Mouse (Mus musculus): ENCODE data around the gene Lta.

Gene Lta

DNA sequence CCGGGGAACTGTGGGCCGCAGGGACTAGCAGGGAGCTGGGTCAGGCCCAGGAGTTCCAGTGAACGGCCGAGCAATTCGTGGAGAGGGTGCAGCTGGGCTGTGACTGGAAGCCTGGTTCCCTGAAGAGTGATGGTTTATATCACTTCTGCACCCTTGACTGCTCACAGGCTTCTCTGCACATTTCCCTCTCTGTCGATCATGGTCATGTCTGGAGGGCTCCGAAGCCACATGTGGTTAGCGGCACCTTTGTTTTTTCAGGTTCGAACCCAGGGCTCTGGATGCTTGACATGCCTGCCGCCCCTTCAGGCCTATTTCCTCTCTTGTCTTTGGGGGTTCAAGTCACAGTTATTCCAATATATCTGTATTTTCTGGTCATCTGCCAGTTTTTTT lies 224 bp upstream of the Lta start:
- no peak for DNase-seq (ENCODE audit: low spot score)

DNA sequence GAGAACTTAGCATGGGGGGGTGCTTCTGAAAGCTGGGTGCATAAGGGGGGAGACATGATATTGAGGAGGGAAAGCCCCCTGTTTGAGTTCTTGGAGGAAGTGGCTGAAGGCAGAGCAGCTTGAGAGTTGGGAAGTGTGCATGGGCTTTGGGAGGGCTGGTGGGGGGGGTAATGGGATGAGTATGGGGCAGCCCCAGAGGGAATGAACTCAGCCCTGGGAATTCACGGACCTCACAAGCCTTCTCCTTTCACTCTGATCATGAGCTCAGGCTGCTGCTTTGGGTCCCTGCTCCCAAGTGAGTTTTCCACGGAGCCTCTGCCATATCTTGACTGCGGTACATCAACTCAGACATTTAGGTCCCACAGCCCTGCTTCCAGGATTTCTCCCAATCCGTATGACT lies 2.7 kb downstream of the Lta start:
- no peak for DNase-seq (ENCODE audit: low spot score)

DNA sequence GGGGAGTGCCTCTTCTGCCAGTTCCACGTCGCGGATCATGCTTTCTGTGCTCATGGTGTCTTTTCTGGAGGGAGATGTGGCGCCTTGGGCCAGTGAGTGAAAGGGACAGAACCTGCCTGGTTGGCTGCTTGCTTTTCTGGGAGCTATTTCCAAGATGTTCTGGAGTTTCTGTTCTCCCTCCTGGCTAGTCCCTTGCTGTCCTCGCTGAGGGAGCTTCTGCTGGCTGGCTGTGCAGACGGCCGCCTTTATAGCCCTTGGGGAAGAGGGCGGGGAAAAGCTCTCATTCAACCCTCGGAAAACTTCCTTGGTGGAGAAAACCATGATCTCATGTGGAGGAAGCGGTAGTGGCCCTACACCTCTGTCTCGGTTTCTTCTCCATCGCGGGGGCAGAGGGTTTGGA lies 3.4 kb downstream of the Lta start, which contains the start of gene Tnf:
Tnf (minus strand) TSS at position 221 of the 400 bp plus-strand sequence.
- DNase-seq (ENCODE audit: low spot score), result no peak

DNA sequence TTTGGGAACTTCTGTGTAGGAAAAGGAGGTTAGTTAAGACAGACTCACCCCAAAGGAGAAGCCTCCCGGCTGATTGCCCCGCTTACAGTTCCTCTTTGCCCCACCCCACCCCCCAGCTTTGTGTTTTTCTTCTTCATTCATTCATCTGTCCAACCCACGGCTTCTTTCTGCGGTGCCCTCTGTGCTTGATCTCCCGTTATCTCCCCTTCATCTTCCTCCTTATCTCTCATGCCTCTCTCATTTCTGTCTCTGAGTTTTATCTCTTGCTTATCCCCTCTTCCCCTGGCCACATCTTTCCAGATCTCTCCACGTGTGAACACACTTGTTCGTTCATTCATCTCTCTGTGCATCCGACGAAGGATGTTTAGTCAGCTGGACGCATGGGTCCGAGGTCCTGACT lies 4.0 kb downstream of the Lta start:
- DNase-seq (ENCODE audit: low spot score), result no peak

DNA sequence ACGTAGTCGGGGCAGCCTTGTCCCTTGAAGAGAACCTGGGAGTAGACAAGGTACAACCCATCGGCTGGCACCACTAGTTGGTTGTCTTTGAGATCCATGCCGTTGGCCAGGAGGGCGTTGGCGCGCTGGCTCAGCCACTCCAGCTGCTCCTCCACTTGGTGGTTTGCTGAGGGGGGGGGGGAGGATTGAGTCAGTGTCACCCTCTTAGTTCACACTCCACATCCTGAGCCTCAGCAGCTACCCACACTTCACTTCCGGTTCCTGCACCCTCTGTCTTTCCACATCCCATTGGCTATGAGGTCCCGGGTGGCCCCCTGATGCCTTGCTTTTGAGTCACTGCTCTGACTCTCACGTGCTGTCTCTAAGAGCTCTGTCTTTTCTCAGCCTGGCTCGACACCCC lies 4.8 kb downstream of the Lta start:
- no peak for DNase-seq (ENCODE audit: low spot score)

- no peak for DNase-seq (ENCODE audit: low spot score)
These were observed 6.2 kb downstream of the Lta start for GRCm38 (mm10) chr17:35198946-35199345.

- no peak for DNase-seq (ENCODE audit: low spot score)
These were observed 7.1 kb downstream of the Lta start for GRCm38 (mm10) chr17:35198029-35198428.

- DNase-seq (ENCODE audit: low spot score), result no peak
These were observed 8.0 kb downstream of the Lta start for GRCm38 (mm10) chr17:35197126-35197525.

- DNase-seq (ENCODE audit: low spot score), result no peak
These were observed 8.9 kb downstream of the Lta start for GRCm38 (mm10) chr17:35196321-35196641.

DNA sequence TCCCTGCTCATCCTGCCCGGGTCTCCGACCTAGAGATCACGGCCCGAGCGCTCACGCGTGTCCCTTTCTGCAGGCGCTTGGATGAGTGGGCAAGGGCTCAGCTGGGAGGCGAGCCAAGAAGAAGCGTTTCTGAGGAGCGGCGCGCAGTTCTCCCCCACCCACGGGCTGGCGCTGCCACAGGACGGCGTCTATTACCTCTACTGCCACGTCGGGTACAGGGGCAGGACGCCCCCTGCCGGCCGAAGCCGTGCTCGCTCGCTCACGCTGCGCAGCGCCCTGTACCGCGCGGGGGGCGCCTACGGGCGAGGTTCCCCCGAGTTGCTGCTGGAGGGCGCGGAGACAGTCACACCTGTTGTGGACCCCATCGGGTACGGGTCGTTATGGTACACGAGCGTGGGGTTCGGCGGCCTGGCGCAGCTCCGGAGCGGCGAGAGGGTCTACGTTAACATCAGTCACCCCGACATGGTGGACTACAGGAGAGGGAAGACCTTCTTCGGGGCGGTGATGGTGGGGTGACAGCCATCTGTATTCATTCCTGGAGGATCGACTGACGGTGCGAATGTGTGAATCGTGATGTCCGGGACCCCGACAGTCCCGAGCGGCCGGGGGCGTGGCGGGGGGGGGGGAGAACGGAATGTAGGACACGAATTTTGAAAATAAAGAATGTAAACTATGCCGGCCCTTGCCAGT lies 9.4 kb downstream of the Lta start:
- peak; percentile 74 for DNase-seq (ENCODE audit: low spot score)

GRCm38 (mm10) chr17:35194844-35195630 lies 10.1 kb downstream of the Lta start:
- DNase-seq (ENCODE audit: low spot score), result no peak

DNA sequence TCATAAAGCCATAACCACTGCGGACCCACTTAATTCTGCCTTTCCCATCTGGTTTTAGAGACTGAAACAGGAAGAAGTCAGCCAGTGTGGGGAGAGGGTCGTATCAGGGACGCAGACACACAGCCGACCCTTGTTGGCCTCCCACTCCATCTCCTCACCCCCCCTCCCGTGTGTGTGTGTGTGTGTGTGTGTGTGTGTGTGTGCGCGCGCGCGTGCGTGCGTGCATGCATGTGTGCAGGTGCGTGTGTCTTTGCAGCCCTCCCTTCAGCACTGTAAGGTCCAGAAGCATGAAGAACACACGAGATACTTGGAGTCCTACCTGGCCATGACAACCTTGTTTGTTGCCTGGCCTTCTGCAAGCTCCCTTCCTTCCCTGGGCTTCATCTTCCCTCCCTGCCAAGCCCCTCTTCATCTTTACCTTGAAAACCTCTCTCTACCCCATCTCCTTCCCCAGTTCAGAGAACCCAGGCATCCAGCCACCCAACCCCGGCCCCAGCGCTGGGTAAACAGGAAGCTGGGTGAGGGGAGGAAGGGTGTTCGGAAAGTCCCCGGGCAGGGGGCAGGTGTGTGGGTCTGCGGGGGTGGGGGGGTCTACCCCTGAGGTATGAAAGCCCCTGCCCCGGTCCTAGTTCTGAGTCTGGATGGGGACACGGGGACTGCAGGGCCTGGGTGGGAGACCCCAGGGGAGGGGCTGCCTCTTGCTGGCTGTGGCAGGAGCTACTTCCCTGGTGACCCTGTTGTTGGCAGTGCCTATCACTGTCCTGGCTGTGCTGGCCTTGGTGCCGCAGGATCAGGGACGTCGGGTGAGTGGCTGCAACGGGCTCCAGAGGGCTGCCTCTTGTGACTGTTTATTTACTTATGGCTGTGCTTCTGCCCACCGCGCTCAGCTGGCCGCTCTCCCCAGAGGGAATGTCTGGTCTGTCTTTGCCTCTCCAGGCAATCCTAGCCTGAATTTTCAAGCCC lies 11.0 kb downstream of the Lta start, which contains the start of gene Ltb:
Ltb (plus strand) TSS at position 559 of the 963 bp plus-strand sequence.
- DNase-seq (ENCODE audit: low spot score), result no peak

- no peak for DNase-seq (ENCODE audit: low spot score)
These were observed 12.2 kb downstream of the Lta start for GRCm38 (mm10) chr17:35192924-35193323.

DNA sequence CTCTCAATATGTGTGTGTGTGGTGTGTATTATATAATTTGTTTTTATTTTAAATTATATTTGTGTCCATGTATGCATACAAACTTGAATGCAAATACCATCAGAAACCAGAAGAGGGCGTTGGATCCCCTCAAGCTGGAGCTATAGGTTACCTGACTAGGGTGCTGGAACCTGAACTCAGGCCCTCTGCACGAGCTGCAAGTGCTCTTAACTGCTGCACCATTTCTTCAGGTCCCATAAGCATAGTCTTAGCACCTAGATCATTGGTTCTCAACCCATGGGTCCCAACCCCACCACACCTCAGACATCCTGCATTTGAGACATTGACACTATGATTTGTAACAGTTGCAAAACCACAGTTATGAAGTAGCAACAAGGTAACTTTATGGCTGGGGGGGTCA lies 13.4 kb downstream of the Lta start:
- no peak for DNase-seq (ENCODE audit: low spot score)

DNA sequence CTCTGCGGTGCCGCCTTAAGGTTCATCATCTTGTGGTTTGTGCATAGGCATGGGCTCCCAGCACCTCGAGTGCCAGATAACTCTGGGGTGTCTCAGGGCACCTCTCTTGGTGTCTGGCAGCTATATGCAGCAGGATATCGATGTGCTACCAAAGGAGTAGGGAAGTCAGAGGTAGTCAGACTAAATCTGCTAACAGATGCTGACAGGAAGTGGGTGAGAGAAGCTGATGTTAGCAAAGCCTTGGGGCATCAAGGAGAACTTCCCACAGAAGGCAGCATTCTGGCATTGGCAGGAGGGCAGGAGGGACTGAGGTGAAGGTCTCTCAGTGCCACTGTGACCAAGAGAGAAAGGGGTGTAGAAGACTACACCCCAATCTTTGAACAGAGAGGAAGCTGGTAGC lies 15.1 kb downstream of the Lta start:
- no peak for DNase-seq (ENCODE audit: low spot score)

GRCm38 (mm10) chr17:35189186-35189585 lies 16.0 kb downstream of the Lta start:
- DNase-seq (ENCODE audit: low spot score), result no peak

DNA sequence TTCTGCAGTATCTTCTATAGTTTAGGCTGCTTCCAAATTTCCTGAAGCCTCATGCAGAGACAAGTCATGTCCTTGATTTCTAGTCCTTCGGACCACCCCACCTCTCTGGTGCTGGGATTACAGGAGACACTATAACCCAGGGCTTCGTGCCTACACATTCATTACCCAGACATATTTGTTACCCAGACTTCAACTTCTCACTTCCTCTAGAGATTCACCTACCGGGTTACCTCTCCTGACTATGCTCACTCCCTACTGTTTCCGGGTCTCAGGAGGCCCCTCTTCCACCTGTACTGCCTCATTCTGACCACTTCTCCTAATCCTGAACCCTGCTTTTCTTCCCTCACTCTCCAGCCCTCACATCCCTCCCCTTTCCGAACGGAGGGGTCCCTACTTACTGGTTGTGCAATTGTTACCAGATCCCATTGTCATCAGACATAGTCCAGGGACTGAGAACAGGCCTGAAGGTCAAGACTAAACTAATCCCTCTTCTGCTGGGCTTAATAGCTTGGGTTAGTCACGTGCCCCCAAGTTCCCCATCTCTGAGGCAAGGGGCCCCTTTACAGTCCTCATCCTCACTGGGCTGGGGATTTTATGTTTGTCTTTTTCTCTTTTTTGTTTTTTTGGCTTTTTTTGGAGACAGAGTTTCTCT lies 17.1 kb downstream of the Lta start, which contains the start of gene Lst1:
Lst1 (minus strand) TSS at position 481 of the 652 bp plus-strand sequence.
- DNase-seq (ENCODE audit: low spot score), result no peak

GRCm38 (mm10) chr17:35187345-35187744 lies 17.8 kb downstream of the Lta start:
- DNase-seq (ENCODE audit: low spot score), result no peak

- no peak for DNase-seq (ENCODE audit: low spot score)
These were observed 18.5 kb downstream of the Lta start for GRCm38 (mm10) chr17:35186681-35187080.

- peak; percentile 64 for DNase-seq (ENCODE audit: low spot score)
These were observed 19.2 kb downstream of the Lta start for GRCm38 (mm10) chr17:35185639-35186611.

- no peak for DNase-seq (ENCODE audit: low spot score)
These were observed 25.1 kb downstream of the Lta start for GRCm38 (mm10) chr17:35180093-35180492.

Measured in urinary bladder, postnatal 25 days (tissue).